Mouse (Mus musculus) neural tube, embryonic 12.5 days (tissue): Measurements from ENCODE around the gene Zfp607a. TPM values are rescaled to one million over a fixed set of nuclear protein-coding genes. Genes with fewer than 3 reads are reported as not detected.

Experiments used
- ATAC-seq: fragments of 200-750 bp; cut with Nextera tagmentation; 2 replicates; pipeline ENCODE4 v1.8.0; 2017; ENCODE audit warnings: low read depth, mild to moderate bottlenecking, moderate TSS enrichment, moderate library complexity; ENCODE audit not compliant: low FRiP score
- H3K27ac ChIP-seq: fragments of 300-500 bp; sonication (generic); 2 replicates; pipeline ENCODE4 v1.5.1; 2016
- H3K27me3 ChIP-seq: fragments of 300-500 bp; sonication (generic); replicated peaks from 2 replicates; pipeline ENCODE4 v1.6.1; 2016; ENCODE audit warnings: mild to moderate bottlenecking
- H3K36me3 ChIP-seq: fragments of 300-500 bp; sonication (generic); 2 replicates; pipeline ENCODE4 v1.6.1; 2016; ENCODE audit warnings: mild to moderate bottlenecking
- H3K4me1 ChIP-seq: fragments of 300-500 bp; sonication (generic); 2 replicates; pipeline ENCODE4 v1.6.1; 2016
- H3K4me2 ChIP-seq: fragments of 300-500 bp; sonication (generic); replicated peaks from 2 replicates; pipeline ENCODE4 v1.6.1; 2016; ENCODE audit warnings: mild to moderate bottlenecking
- H3K4me3 ChIP-seq: fragments of 300-500 bp; sonication (generic); 2 replicates; pipeline ENCODE4 v1.5.1; 2016
- H3K9ac ChIP-seq: fragments of 300-500 bp; sonication (generic); 2 replicates; pipeline ENCODE4 v1.6.1; 2016; ENCODE audit warnings: mild to moderate bottlenecking
- H3K9me3 ChIP-seq: fragments of 300-500 bp; sonication (generic); 2 replicates; pipeline ENCODE4 v1.6.1; 2016; ENCODE audit warnings: mild to moderate bottlenecking
- whole genome bisulfite sequencing: fragments of 180-500 bp; shearing (Covaris S2); methylation state at CpG from one replicate; pipeline ENCODE4 v1.1.7; 2016; 5-methylcytosine and 5-hydroxymethylcytosine counted together
- polyA plus RNA-seq: library from polyadenylated mRNA; unstranded; fragments of >200 nt; fragmentation: Nextera tagmentation; extraction: Ambion mirVana; gene quantifications from 2 replicates; pipeline ENCODE4 v1.2.1, GENCODE M21; 2016

Zfp607a gene
- 2.0 and 2.4 TPM in 2 replicates for polyA plus RNA-seq

DNA sequence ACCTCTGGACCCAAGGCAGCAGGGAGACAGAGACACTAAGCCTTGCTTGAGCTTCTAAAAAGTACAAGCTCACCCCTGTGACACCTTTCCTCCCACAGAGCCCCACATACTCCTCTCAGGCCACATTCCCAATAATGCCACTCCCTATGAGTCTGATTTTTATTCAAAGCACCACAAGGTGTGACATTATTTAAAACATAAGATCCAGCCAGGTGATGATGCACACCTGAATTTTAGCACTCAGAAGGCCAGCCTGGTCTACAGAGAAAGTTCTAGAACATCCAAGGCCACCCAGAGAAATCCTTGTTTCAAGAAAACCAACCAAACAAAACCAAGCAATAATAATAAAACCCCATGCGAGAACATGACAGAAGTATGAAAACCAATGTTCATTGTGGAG is at the start of gene Zfp607a:
Gene Zfp607a (plus strand): TSS at position 301 of the 400 bp plus-strand sequence.
- peaks cover 11% of the 10 kb centered on the region; the same call in 1 of the 2 replicates for H3K4me1 ChIP-seq
- 94% methylated on average over 1 of the region's 1 CpGs for whole genome bisulfite sequencing
- no peaks in the 10 kb centered on the region for H3K27me3 ChIP-seq
- 0 out of 2 replicates have a peak, but pooled peaks cover 4% of the 10 kb centered on the region for H3K9me3 ChIP-seq
- H3K4me2 ChIP-seq: no peak within 1 kb of the TSS
- H3K4me3 ChIP-seq: no peak within 1 kb of the TSS
- no peak within 1 kb of the TSS for H3K9ac ChIP-seq
- H3K36me3 ChIP-seq: peaks cover 25% of the 10 kb centered on the region
- H3K27ac ChIP-seq: no peak within 1 kb of the TSS
- ATAC-seq: no peak

DNA sequence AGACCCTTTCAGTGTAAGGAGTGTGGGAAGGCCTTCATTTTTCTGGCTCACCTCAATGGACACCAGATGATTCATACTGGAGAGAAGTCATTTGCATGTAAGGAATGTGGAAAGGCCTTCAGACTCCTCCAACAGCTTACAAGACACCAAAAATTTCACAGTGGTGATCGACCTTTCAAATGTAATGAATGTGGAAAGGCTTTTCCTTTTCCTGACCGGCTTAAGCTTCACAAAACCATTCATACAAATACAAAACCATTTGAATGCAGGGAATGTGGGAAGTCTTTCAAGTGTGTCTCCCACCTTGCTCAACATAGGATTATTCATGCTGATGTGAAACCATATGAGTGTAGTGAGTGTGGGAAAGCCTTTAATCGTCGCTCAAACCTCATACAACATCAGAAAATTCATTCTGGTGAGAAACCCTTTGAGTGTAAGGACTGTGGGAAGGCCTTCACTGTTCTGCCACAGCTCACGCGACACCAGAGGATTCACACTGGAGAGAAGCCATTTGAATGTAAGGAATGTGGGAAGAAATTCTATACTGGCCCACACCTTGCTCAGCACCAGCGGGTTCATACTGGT is 38.7 kb upstream of the Zfp607a start:
- Histone ChIP-seq H3K36me3 (peaks cover 52% of the 10 kb centered on the region), H3K27ac (no peak overlapping the region), H3K9ac (no peak overlapping the region), H3K4me2 (no peak overlapping the region), H3K27me3 (no peaks in the 10 kb centered on the region), H3K9me3 (0 out of 2 replicates have a peak, but pooled peaks cover 3% of the 10 kb centered on the region), H3K4me1 (no peaks in the 10 kb centered on the region), H3K4me3 (no peak overlapping the region)
- 96% methylated on average over 7 of the region's 7 CpGs for WGBS
- no peak for ATAC-seq

DNA sequence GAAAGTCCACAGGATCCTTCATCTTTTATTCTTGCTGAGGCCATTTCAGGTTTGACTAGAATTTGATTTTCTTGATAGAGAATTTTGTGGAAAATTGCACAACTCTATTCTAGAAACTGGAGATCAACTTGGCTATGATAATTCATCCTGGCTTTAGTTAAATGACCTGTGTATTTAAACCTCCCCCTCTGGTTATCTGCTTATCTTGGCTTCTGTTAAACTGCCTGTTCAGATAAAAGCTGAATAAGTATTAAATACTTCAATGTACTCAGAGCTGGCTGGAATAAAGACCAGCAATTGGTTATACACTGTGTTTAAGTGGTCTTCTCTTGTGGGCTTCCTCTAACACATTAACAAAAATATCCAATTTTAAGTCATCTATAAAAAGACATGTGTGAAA is 34.7 kb upstream of the Zfp607a start:
- H3K27me3 ChIP-seq: no peaks in the 10 kb centered on the region
- no peak overlapping the region for H3K9ac ChIP-seq
- peaks cover 35% of the 10 kb centered on the region for H3K36me3 ChIP-seq
- no peak overlapping the region for H3K4me3 ChIP-seq
- no peaks in the 10 kb centered on the region for H3K4me1 ChIP-seq
- H3K4me2 ChIP-seq: no peak overlapping the region
- no peak for ATAC-seq
- 0 out of 2 replicates have a peak, but pooled peaks cover 7% of the 10 kb centered on the region for H3K9me3 ChIP-seq
- no peak overlapping the region for H3K27ac ChIP-seq

- H3K9me3 ChIP-seq: no peaks in the 10 kb centered on the region
- no peak overlapping the region for H3K4me3 ChIP-seq
- no peaks in the 10 kb centered on the region for H3K27me3 ChIP-seq
- no peak for ATAC-seq
- no peak overlapping the region for H3K9ac ChIP-seq
- H3K36me3 ChIP-seq: no peaks in the 10 kb centered on the region
- H3K4me1 ChIP-seq: peaks cover 3% of the 10 kb centered on the region
- 85% methylated on average over 2 of the region's 2 CpGs for WGBS
- no peak overlapping the region for H3K27ac ChIP-seq
- H3K4me2 ChIP-seq: no peak overlapping the region
Measured at GRCm38 (mm10) chr7:27834131-27834530, 23.2 kb upstream of the Zfp607a start.

- H3K4me2 ChIP-seq: peak overlapping the region; percentile 65
- ATAC-seq: no peak
- 25% methylated on average over 6 of the region's 6 CpGs for WGBS
Measured at GRCm38 (mm10) chr7:27837896-27838295, 19.4 kb upstream of the Zfp607a start.

DNA sequence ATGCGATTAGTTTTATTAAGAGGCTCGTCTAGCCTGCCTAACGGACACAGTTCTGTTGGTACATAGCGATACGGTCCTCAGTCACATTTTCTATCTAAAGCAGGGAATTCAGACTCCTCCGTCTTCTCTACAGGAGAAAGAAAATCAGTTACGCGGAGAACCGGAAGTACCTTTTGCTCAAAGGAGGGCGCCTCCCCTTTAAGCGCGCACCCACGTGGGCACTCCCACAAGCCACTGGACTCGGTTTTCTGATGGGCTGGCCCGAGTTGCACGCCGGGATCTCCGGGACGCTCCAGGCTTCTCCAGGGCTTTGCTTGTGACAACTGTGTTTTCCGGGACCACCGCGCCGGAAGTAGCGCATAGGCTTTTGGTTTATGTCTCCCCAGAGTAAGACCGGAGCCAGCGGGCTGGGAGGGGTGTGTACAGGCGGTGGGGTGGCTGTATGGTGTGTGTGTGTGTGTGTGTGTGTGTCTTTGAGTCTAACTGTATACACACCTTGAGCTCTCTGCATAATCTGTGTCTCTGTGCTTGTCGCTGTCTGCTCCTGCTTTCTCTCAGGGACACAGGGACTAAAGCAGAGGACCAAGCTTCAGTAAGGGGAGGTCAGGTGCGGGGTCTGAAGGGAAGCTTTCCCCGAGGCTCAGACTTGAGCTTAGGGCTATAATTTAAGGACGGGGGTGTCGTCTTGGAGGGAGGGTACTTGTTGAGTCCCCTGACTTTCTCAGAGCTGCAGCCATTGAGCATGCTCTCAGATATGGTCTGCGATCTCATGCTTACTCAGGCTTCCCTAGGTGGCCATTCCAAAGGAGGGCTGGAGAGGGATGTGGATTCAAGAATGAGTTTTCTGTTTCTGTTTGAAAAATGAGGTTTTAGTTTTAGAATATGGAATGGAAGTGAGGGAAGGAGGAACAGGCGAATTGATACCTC is 18.7 kb upstream of the Zfp607a start, which contains the start of gene Zfp59:
Gene Zfp59 (plus strand): TSS at position 285 of the 927 bp plus-strand sequence.
- peak within 1 kb of the TSS; percentile 65 for H3K4me2 ChIP-seq
- peaks cover 9% of the 10 kb centered on the region for H3K4me1 ChIP-seq
- peak; percentile 97 for ATAC-seq
- H3K9ac ChIP-seq: peak within 1 kb of the TSS; percentile 56
- peak within 1 kb of the TSS; percentile 50 for H3K4me3 ChIP-seq
- WGBS: 4% methylated on average over 34 of the region's 34 CpGs
- H3K36me3 ChIP-seq: no peaks in the 10 kb centered on the region
- no peaks in the 10 kb centered on the region for H3K9me3 ChIP-seq
- no peaks in the 10 kb centered on the region for H3K27me3 ChIP-seq
- peak within 1 kb of the TSS; percentile 47; the same call in 1 of the 2 replicates for H3K27ac ChIP-seq

More at GRCm38 (mm10) chr7:27837896-27838295, 19.4 kb upstream of the Zfp607a start:
- no peaks in the 10 kb centered on the region for H3K36me3 ChIP-seq
- H3K27me3 ChIP-seq: no peaks in the 10 kb centered on the region
- peaks cover 9% of the 10 kb centered on the region for H3K4me1 ChIP-seq
- 0 out of 2 replicates have a peak overlapping the region, but pooled peaks have one; percentile 47 for H3K27ac ChIP-seq
- H3K9ac ChIP-seq: peak overlapping the region; percentile 56
- no peaks in the 10 kb centered on the region for H3K9me3 ChIP-seq
- peak overlapping the region; percentile 50 for H3K4me3 ChIP-seq

- no peak overlapping the region for H3K27ac ChIP-seq
- no peaks in the 10 kb centered on the region for H3K9me3 ChIP-seq
- peak overlapping the region; percentile 65 for H3K4me2 ChIP-seq
- no peak for ATAC-seq
- WGBS: 94% methylated on average over 7 of the region's 7 CpGs
- H3K27me3 ChIP-seq: no peaks in the 10 kb centered on the region
- peaks cover 4% of the 10 kb centered on the region for H3K36me3 ChIP-seq
- H3K4me3 ChIP-seq: no peak overlapping the region
- H3K9ac ChIP-seq: peak overlapping the region; percentile 56; the same call in 1 of the 2 replicates
- H3K4me1 ChIP-seq: peaks cover 9% of the 10 kb centered on the region
Measured at GRCm38 (mm10) chr7:27839596-27839995, 17.7 kb upstream of the Zfp607a start.

GRCm38 (mm10) chr7:27840104-27840503 is 17.2 kb upstream of the Zfp607a start:
- no peak for ATAC-seq
- H3K9me3 ChIP-seq: no peaks in the 10 kb centered on the region
- WGBS: 88% methylated on average over 6 of the region's 6 CpGs

DNA sequence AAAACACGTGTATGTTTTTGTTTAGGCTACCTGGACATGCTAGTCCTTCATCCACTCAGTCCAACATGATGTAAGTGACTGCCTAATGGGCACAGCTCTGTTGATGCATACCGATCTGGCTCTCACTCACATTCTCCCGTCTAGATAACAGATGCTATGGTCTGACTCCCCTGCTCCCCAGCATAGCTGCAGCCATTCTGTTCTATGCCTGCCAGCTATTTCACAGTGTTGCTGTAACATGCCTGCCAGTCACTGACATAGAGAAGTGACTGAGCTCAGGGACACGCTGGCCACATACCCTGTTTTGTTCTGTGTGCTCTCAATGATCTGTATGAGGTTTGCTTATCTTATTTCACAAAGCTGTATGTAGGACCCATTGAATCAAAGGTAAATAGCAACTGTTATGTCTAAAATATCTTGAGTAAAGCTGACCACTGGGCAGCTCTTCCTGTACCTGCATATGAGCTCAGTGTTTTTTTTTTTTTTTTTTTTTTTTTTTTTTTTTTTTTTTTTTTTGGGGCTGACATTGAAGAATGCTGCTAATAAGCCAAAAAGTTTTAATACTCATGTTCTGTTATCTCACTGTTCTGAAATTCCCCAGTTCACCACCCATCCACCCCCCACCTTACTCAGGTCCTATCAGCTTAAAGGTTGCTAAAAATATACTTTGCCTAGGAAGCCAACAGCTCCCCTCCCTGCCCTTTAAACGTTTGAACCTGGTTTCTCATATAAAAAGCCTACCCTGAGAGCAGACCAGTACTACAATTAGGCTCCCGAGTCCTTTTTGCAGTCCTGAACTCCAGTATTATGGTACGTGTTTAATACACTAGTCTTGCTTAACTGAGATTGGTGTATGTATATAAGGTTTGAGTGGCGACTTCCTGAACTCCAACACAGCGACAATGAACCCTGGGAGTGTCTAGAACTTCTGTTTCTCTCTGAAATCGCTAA is 2.2 kb downstream of the Zfp607a start:
- no peak for ATAC-seq
- H3K27me3 ChIP-seq: no peaks in the 10 kb centered on the region
- WGBS: 34% methylated on average over 10 of the region's 10 CpGs
- no peak overlapping the region for H3K27ac ChIP-seq
- H3K9ac ChIP-seq: peak overlapping the region; percentile 61; the same call in 1 of the 2 replicates
- peaks cover 15% of the 10 kb centered on the region for H3K36me3 ChIP-seq
- peak overlapping the region; percentile 47 for H3K4me3 ChIP-seq
- H3K4me1 ChIP-seq: peaks cover 11% of the 10 kb centered on the region; the same call in 1 of the 2 replicates
- H3K9me3 ChIP-seq: 0 out of 2 replicates have a peak, but pooled peaks cover 4% of the 10 kb centered on the region
- H3K4me2 ChIP-seq: peak overlapping the region; percentile 80

More at GRCm38 (mm10) chr7:27840104-27840503, 17.2 kb upstream of the Zfp607a start:
- Histone ChIP-seq H3K4me3 (no peak overlapping the region), H3K27ac (no peak overlapping the region), H3K36me3 (peaks cover 9% of the 10 kb centered on the region), H3K27me3 (no peaks in the 10 kb centered on the region), H3K9ac (no peak overlapping the region), H3K4me2 (no peak overlapping the region), H3K4me1 (peaks cover 9% of the 10 kb centered on the region)

GRCm38 (mm10) chr7:27860396-27861235 is 3.3 kb downstream of the Zfp607a start:
- peak; percentile 58; the same call in 1 of the 2 replicates for ATAC-seq
- H3K9ac ChIP-seq: peak overlapping the region; percentile 61
- H3K27ac ChIP-seq: no peak overlapping the region
- 0 out of 2 replicates have a peak, but pooled peaks cover 4% of the 10 kb centered on the region for H3K9me3 ChIP-seq
- peaks cover 11% of the 10 kb centered on the region for H3K36me3 ChIP-seq
- H3K4me3 ChIP-seq: peak overlapping the region; percentile 47
- WGBS: 1% methylated on average over 22 of the region's 22 CpGs
- H3K4me1 ChIP-seq: peaks cover 11% of the 10 kb centered on the region; the same call in 1 of the 2 replicates
- H3K27me3 ChIP-seq: no peaks in the 10 kb centered on the region
- H3K4me2 ChIP-seq: peak overlapping the region; percentile 80
